ENCODE assay signal across 9 mouse cellular contexts in genomic region chr7:29126173-29126915, GRCm38 (mm10). TPM values are rescaled to one million over a fixed set of nuclear protein-coding genes. Genes with fewer than 3 reads are reported as not detected.
DNase-seq lines count a peak whose midpoint lies in the region; ATAC-seq and TF ChIP-seq lines count a peak whose summit lies in the region.
"Had no signal": no experiment of that assay in that cellular context is flagged by ENCODE, and none has a peak within 500 bp of the region (broad histone marks: within the 10 kb centered on the region; RNA-seq: fewer than 3 reads in every experiment).

No protein-coding gene starts in this region.

- peak; percentile 75 for TF ChIP-seq CTCF in kidney, postnatal 0 days (IDR thresholded peaks at IDR 0.05; ENCODE audit: low read depth)
- TF ChIP-seq CTCF in lung, postnatal 0 days (IDR thresholded peaks at IDR 0.05): peak; percentile 78
- peak; percentile 70; the same call in 1 of the 2 replicates for TF ChIP-seq CTCF in spleen, adult 2 months (IDR thresholded peaks at IDR 0.05; ENCODE audit: extremely low read depth, insufficient read depth, insufficient read length, insufficient replicate concordance)

- no peaks in the 10 kb centered on the region for H3K9me3 ChIP-seq in forebrain, embryonic 10.5 days
- no peaks in the 10 kb centered on the region for H3K9me3 ChIP-seq in forebrain, embryonic 15.5 days
- H3K9me3 ChIP-seq in embryonic facial prominence, embryonic 11.5 days (replicated peaks; ENCODE audit: control insufficient read depth, low read length): no peaks in the 10 kb centered on the region
- H3K9me3 ChIP-seq in kidney, postnatal 0 days (replicated peaks; ENCODE audit: low read length): no peaks in the 10 kb centered on the region
- H3K9me3 ChIP-seq in lung, postnatal 0 days (ENCODE audit: low read length): no peaks in the 10 kb centered on the region
- H3K9me3 ChIP-seq: limb, embryonic 15.5 days had no signal

- H3K27ac ChIP-seq in forebrain, embryonic 10.5 days: no peak overlapping the region
- no peak overlapping the region for H3K27ac ChIP-seq in forebrain, embryonic 15.5 days (replicated peaks)
- no peak overlapping the region for H3K27ac ChIP-seq in embryonic facial prominence, embryonic 11.5 days (replicated peaks; ENCODE audit: low read depth, low read length)
- no peak overlapping the region for H3K27ac ChIP-seq in kidney, postnatal 0 days
- H3K27ac ChIP-seq in lung, postnatal 0 days (ENCODE audit: low read length): no peak overlapping the region
- no peak overlapping the region for H3K27ac ChIP-seq in spleen, adult 2 months (ENCODE audit: insufficient read depth, low read length)
- H3K27ac ChIP-seq: limb, embryonic 15.5 days had no signal

- no peak for TF ChIP-seq POLR2A in spleen, adult 2 months (IDR thresholded peaks at IDR 0.05; ENCODE audit: low read depth, low read length)

- peak; percentile 61 for DNase-seq in forebrain, embryonic 10.5 days (ENCODE audit: extremely low spot score, low spot score)
- DNase-seq in 3T3-L1 (ENCODE audit: low read depth, low spot score): peak; percentile 57
- DNase-seq in adrenal gland, adult 2 months: peak; percentile 71
- peak; percentile 78 for DNase-seq in embryonic facial prominence, embryonic 11.5 days (ENCODE audit: low spot score)
- DNase-seq in kidney, postnatal 0 days (ENCODE audit: low spot score): peak; percentile 69
- peak; percentile 59 for DNase-seq in lung, postnatal 0 days (ENCODE audit: low spot score)
- DNase-seq in spleen, adult 2 months (ENCODE audit: low read depth in 1 of 2, low spot score in 2 of 2): peak; percentile 65 to 74

- TF ChIP-seq EP300 in lung, postnatal 0 days (IDR thresholded peaks at IDR 0.05): no peak

- no peak overlapping the region for H3K9ac ChIP-seq in forebrain, embryonic 15.5 days (replicated peaks)
- H3K9ac ChIP-seq in embryonic facial prominence, embryonic 11.5 days (replicated peaks; ENCODE audit: low read length): no peak overlapping the region
- no peak overlapping the region for H3K9ac ChIP-seq in kidney, postnatal 0 days (ENCODE audit: low read depth, low read length)
- H3K9ac ChIP-seq in lung, postnatal 0 days (replicated peaks; ENCODE audit: low read depth): no peak overlapping the region
- H3K9ac ChIP-seq: limb, embryonic 15.5 days had no signal

- H3K4me2 ChIP-seq in forebrain, embryonic 15.5 days (replicated peaks): no peak overlapping the region
- no peak overlapping the region for H3K4me2 ChIP-seq in embryonic facial prominence, embryonic 11.5 days (ENCODE audit: low read depth, low read length)
- H3K4me2 ChIP-seq in kidney, postnatal 0 days (ENCODE audit: low read length): no peak overlapping the region
- H3K4me2 ChIP-seq in lung, postnatal 0 days (replicated peaks; ENCODE audit: low read depth, low read length): no peak overlapping the region
- H3K4me2 ChIP-seq: limb, embryonic 15.5 days had no signal

- peaks cover 24% of the 10 kb centered on the region for H3K4me1 ChIP-seq in forebrain, embryonic 10.5 days
- peaks cover 9% of the 10 kb centered on the region for H3K4me1 ChIP-seq in forebrain, embryonic 15.5 days
- no peaks in the 10 kb centered on the region; the same call in 1 of the 2 replicates for H3K4me1 ChIP-seq in embryonic facial prominence, embryonic 11.5 days (ENCODE audit: control insufficient read depth, insufficient read depth, low read length)
- H3K4me1 ChIP-seq in kidney, postnatal 0 days (replicated peaks; ENCODE audit: insufficient read depth, low read length): peaks cover 3% of the 10 kb centered on the region; the same call in 1 of the 2 replicates
- peaks cover 4% of the 10 kb centered on the region; the same call in 1 of the 2 replicates for H3K4me1 ChIP-seq in lung, postnatal 0 days (ENCODE audit: insufficient read depth, low read depth, low read length)
- no peaks in the 10 kb centered on the region; the same call in 1 of the 2 replicates for H3K4me1 ChIP-seq in spleen, adult 2 months (ENCODE audit: control insufficient read depth, insufficient read depth, insufficient read length)

- WGBS in forebrain, embryonic 10.5 days: 41% methylated on average over 7 of the region's 7 CpGs
- WGBS in forebrain, embryonic 15.5 days: 31% methylated on average over 7 of the region's 7 CpGs
- WGBS in embryonic facial prominence, embryonic 11.5 days: 27% methylated on average over 7 of the region's 7 CpGs
- 8% methylated on average over 7 of the region's 7 CpGs for WGBS in kidney, postnatal 0 days
- 7% methylated on average over 7 of the region's 7 CpGs for WGBS in lung, postnatal 0 days
- 34% methylated on average over 7 of the region's 7 CpGs for WGBS in spleen, adult 2 months

- H3K4me3 ChIP-seq in forebrain, embryonic 10.5 days: no peak overlapping the region
- H3K4me3 ChIP-seq in forebrain, embryonic 15.5 days: no peak overlapping the region
- H3K4me3 ChIP-seq in embryonic facial prominence, embryonic 11.5 days (ENCODE audit: low read depth, low read length): no peak overlapping the region
- H3K4me3 ChIP-seq in kidney, postnatal 0 days (replicated peaks; ENCODE audit: low read depth, low read length): no peak overlapping the region
- H3K4me3 ChIP-seq in lung, postnatal 0 days (ENCODE audit: low read depth, low read length): no peak overlapping the region
- no peak overlapping the region for H3K4me3 ChIP-seq in spleen, adult 2 months (ENCODE audit: extremely low read depth, insufficient read depth, insufficient read length)
- H3K4me3 ChIP-seq: limb, embryonic 15.5 days had no signal

- H3K36me3 ChIP-seq in forebrain, embryonic 10.5 days (replicated peaks): no peaks in the 10 kb centered on the region
- no peaks in the 10 kb centered on the region for H3K36me3 ChIP-seq in forebrain, embryonic 15.5 days
- H3K36me3 ChIP-seq in embryonic facial prominence, embryonic 11.5 days (replicated peaks; ENCODE audit: control insufficient read depth, insufficient read depth, low read depth, low read length): no peaks in the 10 kb centered on the region
- no peaks in the 10 kb centered on the region for H3K36me3 ChIP-seq in kidney, postnatal 0 days (ENCODE audit: insufficient read depth, low read length)
- no peaks in the 10 kb centered on the region for H3K36me3 ChIP-seq in lung, postnatal 0 days (ENCODE audit: insufficient read depth, low read length)
- no peaks in the 10 kb centered on the region for H3K36me3 ChIP-seq in spleen, adult 2 months (ENCODE audit: control insufficient read depth, insufficient read depth, low read length)
- H3K36me3 ChIP-seq: limb, embryonic 15.5 days had no signal

- H3K27me3 ChIP-seq in forebrain, embryonic 10.5 days (ENCODE audit: poor library complexity, severe bottlenecking): peaks cover 17% of the 10 kb centered on the region
- no peaks in the 10 kb centered on the region for H3K27me3 ChIP-seq in forebrain, embryonic 15.5 days
- no peaks in the 10 kb centered on the region for H3K27me3 ChIP-seq in embryonic facial prominence, embryonic 11.5 days (ENCODE audit: control insufficient read depth, insufficient read depth, low read length)
- H3K27me3 ChIP-seq in kidney, postnatal 0 days (ENCODE audit: insufficient read depth, low read length): no peaks in the 10 kb centered on the region
- H3K27me3 ChIP-seq in lung, postnatal 0 days (replicated peaks; ENCODE audit: insufficient read depth, low read length): no peaks in the 10 kb centered on the region
- H3K27me3 ChIP-seq in spleen, adult 2 months (ENCODE audit: control insufficient read depth, insufficient read depth, low read length): peaks cover 2% of the 10 kb centered on the region; the same call in 1 of the 2 replicates
- H3K27me3 ChIP-seq: limb, embryonic 15.5 days had no signal

- ATAC-seq in forebrain, embryonic 15.5 days (replicated peaks): no peak
- no peak for ATAC-seq in embryonic facial prominence, embryonic 11.5 days (replicated peaks; ENCODE audit: insufficient number of reproducible peaks, low FRiP score, low TSS enrichment, low read depth)
- no peak for ATAC-seq in kidney, postnatal 0 days (replicated peaks; ENCODE audit: low FRiP score, low read depth)
- ATAC-seq in lung, postnatal 0 days: peak; percentile 59

RNA-seq across cellular contexts. Expression of gene Ryr1, which starts 1.4 kb away (rescaled TPM):
- 1.0 and 1.2 TPM in 2 replicates for polyA plus RNA-seq in forebrain, embryonic 10.5 days (2016; fragmentation: Nextera tagmentation; extraction: Ambion mirVana)
- 13.3 and 15.6 TPM in 2 replicates for polyA plus RNA-seq in forebrain, embryonic 15.5 days (2015; fragmentation: Nextera tagmentation; extraction: Ambion mirVana)
- total RNA-seq in adrenal gland, adult 2 months (2021): under 1 TPM; 0.12 to 0.14 TPM
- polyA plus RNA-seq in adrenal gland, adult 2 months (2012; rRNA removed): 0.10 TPM in 1 of 2 replicates, not detected in the other
- polyA plus RNA-seq in embryonic facial prominence, embryonic 11.5 days (2014; fragmentation: Nextera tagmentation; extraction: Ambion mirVana): 0.93 and 0.98 TPM in 2 replicates
- polyA plus RNA-seq in kidney, postnatal 0 days (2015; fragmentation: Nextera tagmentation; extraction: Ambion mirVana): 0.15 and 0.17 TPM in 2 replicates
- polyA plus RNA-seq in lung, postnatal 0 days (2015; fragmentation: Nextera tagmentation; extraction: Ambion mirVana): 0.01 and 0.05 TPM in 2 replicates
- 0.27 TPM in 2 replicates for polyA plus RNA-seq in spleen, adult 2 months (2012; rRNA removed)

RNA-seq across cellular contexts. Expression of gene Rasgrp4, which starts 8.3 kb away (rescaled TPM):
- polyA plus RNA-seq in forebrain, embryonic 10.5 days (2016; fragmentation: Nextera tagmentation; extraction: Ambion mirVana): 0.58 and 0.88 TPM in 2 replicates
- 0.57 and 0.69 TPM in 2 replicates for polyA plus RNA-seq in forebrain, embryonic 15.5 days (2015; fragmentation: Nextera tagmentation; extraction: Ambion mirVana)
- total RNA-seq in adrenal gland, adult 2 months (2021): 1 to 10 TPM; 1.2 to 1.5 TPM
- polyA plus RNA-seq in adrenal gland, adult 2 months (2012; rRNA removed): 3.2 and 3.9 TPM in 2 replicates
- polyA plus RNA-seq in embryonic facial prominence, embryonic 11.5 days (2014; fragmentation: Nextera tagmentation; extraction: Ambion mirVana): 0.58 and 0.85 TPM in 2 replicates
- 0.49 and 1.2 TPM in 2 replicates for polyA plus RNA-seq in kidney, postnatal 0 days (2015; fragmentation: Nextera tagmentation; extraction: Ambion mirVana)
- 1.3 and 2.4 TPM in 2 replicates for polyA plus RNA-seq in lung, postnatal 0 days (2015; fragmentation: Nextera tagmentation; extraction: Ambion mirVana)
- 16.4 and 22.5 TPM in 2 replicates for polyA plus RNA-seq in spleen, adult 2 months (2012; rRNA removed)

RNA-seq across cellular contexts. Expression of gene Fam98c, which starts 29.7 kb away (rescaled TPM):
- polyA plus RNA-seq in forebrain, embryonic 10.5 days (2016; fragmentation: Nextera tagmentation; extraction: Ambion mirVana): 11.5 and 11.7 TPM in 2 replicates
- polyA plus RNA-seq in forebrain, embryonic 15.5 days (2015; fragmentation: Nextera tagmentation; extraction: Ambion mirVana): 20.5 and 21.3 TPM in 2 replicates
- 10 to 100 TPM in 1 of 2 experiments, 1 to 10 TPM in 1; 9.7 to 12.1 TPM for total RNA-seq in adrenal gland, adult 2 months (2021)
- polyA plus RNA-seq in adrenal gland, adult 2 months (2012; rRNA removed): 35.2 and 43.4 TPM in 2 replicates
- polyA plus RNA-seq in embryonic facial prominence, embryonic 11.5 days (2014; fragmentation: Nextera tagmentation; extraction: Ambion mirVana): 10.8 and 11.7 TPM in 2 replicates
- polyA plus RNA-seq in kidney, postnatal 0 days (2015; fragmentation: Nextera tagmentation; extraction: Ambion mirVana): 27.3 and 30.0 TPM in 2 replicates
- 35.7 and 40.2 TPM in 2 replicates for polyA plus RNA-seq in lung, postnatal 0 days (2015; fragmentation: Nextera tagmentation; extraction: Ambion mirVana)
- 40.3 and 44.4 TPM in 2 replicates for polyA plus RNA-seq in spleen, adult 2 months (2012; rRNA removed)

RNA-seq across cellular contexts. Expression of gene Ggn, which starts 43.7 kb away (rescaled TPM):
- 0.69 and 1.1 TPM in 2 replicates for polyA plus RNA-seq in forebrain, embryonic 10.5 days (2016; fragmentation: Nextera tagmentation; extraction: Ambion mirVana)
- polyA plus RNA-seq in forebrain, embryonic 15.5 days (2015; fragmentation: Nextera tagmentation; extraction: Ambion mirVana): 0.18 TPM in 2 replicates
- 1 to 10 TPM; 1.1 to 1.7 TPM for total RNA-seq in adrenal gland, adult 2 months (2021)
- polyA plus RNA-seq in adrenal gland, adult 2 months (2012; rRNA removed): 3.0 and 3.8 TPM in 2 replicates
- polyA plus RNA-seq in embryonic facial prominence, embryonic 11.5 days (2014; fragmentation: Nextera tagmentation; extraction: Ambion mirVana): 0.15 and 0.77 TPM in 2 replicates
- polyA plus RNA-seq in kidney, postnatal 0 days (2015; fragmentation: Nextera tagmentation; extraction: Ambion mirVana): 0.70 and 0.71 TPM in 2 replicates
- 0.11 and 0.44 TPM in 2 replicates for polyA plus RNA-seq in lung, postnatal 0 days (2015; fragmentation: Nextera tagmentation; extraction: Ambion mirVana)
- polyA plus RNA-seq in spleen, adult 2 months (2012; rRNA removed): 0.52 and 0.84 TPM in 2 replicates

RNA-seq across cellular contexts. Expression of gene Spred3, which starts 43.9 kb away (rescaled TPM):
- polyA plus RNA-seq in forebrain, embryonic 10.5 days (2016; fragmentation: Nextera tagmentation; extraction: Ambion mirVana): 4.4 and 5.4 TPM in 2 replicates
- 6.4 TPM in 2 replicates for polyA plus RNA-seq in forebrain, embryonic 15.5 days (2015; fragmentation: Nextera tagmentation; extraction: Ambion mirVana)
- total RNA-seq in adrenal gland, adult 2 months (2021): 1 to 10 TPM; 5.2 to 7.4 TPM
- polyA plus RNA-seq in adrenal gland, adult 2 months (2012; rRNA removed): 14.4 and 18.0 TPM in 2 replicates
- 4.9 and 5.3 TPM in 2 replicates for polyA plus RNA-seq in embryonic facial prominence, embryonic 11.5 days (2014; fragmentation: Nextera tagmentation; extraction: Ambion mirVana)
- 1.6 and 2.3 TPM in 2 replicates for polyA plus RNA-seq in kidney, postnatal 0 days (2015; fragmentation: Nextera tagmentation; extraction: Ambion mirVana)
- polyA plus RNA-seq in lung, postnatal 0 days (2015; fragmentation: Nextera tagmentation; extraction: Ambion mirVana): 0.95 and 0.98 TPM in 2 replicates
- 1.4 and 1.6 TPM in 2 replicates for polyA plus RNA-seq in spleen, adult 2 months (2012; rRNA removed)
